Mouse (Mus musculus) testis, adult 2 months (tissue): ENCODE measurements around the gene Btbd11. TPM values are rescaled to one million over a fixed set of nuclear protein-coding genes. Genes with fewer than 3 reads are reported as not detected.
A peak's percentile ranks its signal among the peaks of the same experiment; 100 is the strongest.

Experiments
- H3K27ac ChIP-seq: fragments of 200-500 bp; 2 replicates; pipeline ENCODE4 v1.5.1; 2012; ENCODE audit warnings: low read depth, low read length; ENCODE audit not compliant: control insufficient read depth, insufficient read depth
- H3K27me3 ChIP-seq: fragments of 200-500 bp; 2 replicates; pipeline ENCODE4 v1.6.1; 2012; ENCODE audit warnings: mild to moderate bottlenecking, low read length, moderate library complexity; ENCODE audit not compliant: control insufficient read depth, insufficient read depth
- H3K36me3 ChIP-seq: fragments of 200-500 bp; 2 replicates; pipeline ENCODE4 v1.6.1; 2012; ENCODE audit warnings: mild to moderate bottlenecking, low read length; ENCODE audit not compliant: control insufficient read depth, insufficient read depth
- H3K4me1 ChIP-seq: fragments of 200-500 bp; 2 replicates; pipeline ENCODE4 v1.6.1; 2012; ENCODE audit warnings: low read length; ENCODE audit not compliant: control insufficient read depth, insufficient read depth
- H3K4me3 ChIP-seq: fragments of 200-500 bp; 2 replicates; pipeline ENCODE4 v1.5.1; 2012; ENCODE audit warnings: low read depth, mild to moderate bottlenecking, low read length, moderate library complexity, mixed read lengths; ENCODE audit not compliant: control insufficient read depth
- CTCF ChIP-seq: fragments of 200-500 bp; IDR thresholded peaks from 2 replicates; pipeline ENCODE4 v1.5.1; 2012; ENCODE audit warnings: low read depth, mild to moderate bottlenecking, inconsistent platforms, low read length, moderate library complexity; ENCODE audit not compliant: control insufficient read depth, insufficient read depth, insufficient replicate concordance
- POLR2A ChIP-seq: fragments of 200-500 bp; IDR thresholded peaks from 2 replicates; pipeline ENCODE4 v1.6.1; 2012; ENCODE audit warnings: low read depth, mild to moderate bottlenecking, inconsistent platforms, low read length, moderate library complexity; ENCODE audit not compliant: control insufficient read depth
- polyA plus RNA-seq: library from polyadenylated mRNA; depleted of rRNA; stranded (reverse); fragments of >200 nt; gene quantifications from 2 replicates; pipeline ENCODE4 v1.2.3, GENCODE M21; 2012; rRNA removed

Gene Btbd11
- 0.24 and 0.25 TPM in 2 replicates for polyA plus RNA-seq

DNA sequence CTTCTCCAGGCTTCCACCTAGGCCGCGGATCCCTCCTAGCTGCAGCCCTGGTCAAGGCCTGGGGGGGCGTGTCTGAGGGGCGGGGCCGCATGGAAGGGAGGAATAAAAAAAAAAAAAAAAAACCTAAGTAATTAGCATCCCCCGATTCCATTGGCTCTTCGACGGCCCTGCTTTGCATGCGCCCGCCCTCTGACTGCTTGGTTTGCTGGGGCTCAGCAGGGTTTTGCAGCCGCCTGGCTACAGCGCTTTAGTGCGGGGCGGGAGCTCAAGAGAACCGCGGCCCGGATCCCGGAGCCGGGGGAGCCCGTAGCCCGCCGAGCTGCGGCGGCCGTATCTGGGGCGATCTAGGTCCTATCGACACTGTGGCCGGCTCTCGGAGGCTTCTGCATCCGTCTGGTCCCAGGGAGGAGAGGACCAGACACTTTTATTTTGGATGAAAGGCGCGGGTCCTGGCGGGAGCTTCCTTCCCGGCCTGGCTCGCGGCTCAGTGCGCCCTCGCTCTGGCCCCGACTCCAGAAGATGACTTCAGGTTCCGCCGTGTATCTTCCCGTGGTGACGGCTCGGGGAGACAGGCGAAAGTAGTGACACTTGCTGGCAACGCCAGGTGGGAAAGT lies at the start of gene Btbd11:
Gene Btbd11 (plus strand): TSS at position 210 of the 614 bp plus-strand sequence.
- Histone ChIP-seq H3K27me3 (no peaks in the 10 kb centered on the region; the same call in 1 of the 2 replicates), H3K36me3 (no peaks in the 10 kb centered on the region), H3K4me1 (peaks cover 28% of the 10 kb centered on the region), H3K4me3 (peak within 1 kb of the TSS; percentile 66), H3K27ac (no peak within 1 kb of the TSS)
- TF ChIP-seq CTCF (no peak), POLR2A (peak; percentile 18)

DNA sequence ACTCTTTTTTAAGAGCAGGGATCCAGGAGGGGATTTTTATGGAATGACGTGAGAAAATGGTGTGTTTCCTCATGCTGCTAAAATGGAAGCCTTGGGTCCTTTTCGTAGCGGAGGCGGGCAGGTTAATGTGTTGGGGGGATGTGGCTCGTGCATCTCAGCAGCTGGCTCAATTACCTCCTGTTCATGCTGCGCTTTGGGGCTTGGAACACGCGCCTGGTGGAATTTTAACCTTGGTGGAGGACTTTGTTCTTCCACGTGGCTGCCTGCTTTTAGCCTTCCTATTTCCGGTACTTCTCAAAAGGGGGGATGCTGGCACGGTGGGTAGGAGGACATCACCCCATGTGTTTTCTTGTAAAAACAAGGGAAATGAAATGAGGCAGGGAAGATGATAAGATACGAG lies 47.9 kb upstream of the Btbd11 start:
- no peaks in the 10 kb centered on the region for H3K27me3 ChIP-seq
- H3K4me1 ChIP-seq: no peaks in the 10 kb centered on the region; the same call in 1 of the 2 replicates
- TF ChIP-seq CTCF (no peak), POLR2A (no peak)
- H3K4me3 ChIP-seq: no peak overlapping the region
- H3K27ac ChIP-seq: no peak overlapping the region
- no peaks in the 10 kb centered on the region for H3K36me3 ChIP-seq

DNA sequence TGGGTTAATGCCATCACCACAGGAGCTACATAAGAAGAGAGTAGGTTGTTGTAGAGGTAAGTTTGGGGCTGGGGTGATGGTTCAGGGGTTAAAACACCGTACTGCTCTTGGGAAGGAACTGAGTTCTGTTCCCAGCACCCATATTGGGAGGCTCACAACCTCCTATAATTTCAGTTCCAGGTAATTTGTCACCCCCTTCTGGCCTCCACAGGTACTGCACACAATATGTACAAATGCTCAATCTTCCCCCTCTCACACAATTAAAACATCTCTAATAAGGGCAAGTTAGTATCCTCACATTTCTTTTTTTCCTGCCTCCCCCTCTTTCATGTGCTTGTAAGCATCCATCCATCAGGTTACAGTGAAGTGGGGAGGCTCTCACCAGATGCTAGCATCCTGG lies 44.7 kb upstream of the Btbd11 start:
- Histone ChIP-seq H3K4me3 (no peak overlapping the region; the same call in 1 of the 2 replicates), H3K36me3 (no peaks in the 10 kb centered on the region), H3K27ac (no peak overlapping the region), H3K4me1 (no peaks in the 10 kb centered on the region; the same call in 1 of the 2 replicates), H3K27me3 (no peaks in the 10 kb centered on the region)
- TF ChIP-seq POLR2A (no peak), CTCF (peak; percentile 16; the same call in 1 of the 2 replicates)

DNA sequence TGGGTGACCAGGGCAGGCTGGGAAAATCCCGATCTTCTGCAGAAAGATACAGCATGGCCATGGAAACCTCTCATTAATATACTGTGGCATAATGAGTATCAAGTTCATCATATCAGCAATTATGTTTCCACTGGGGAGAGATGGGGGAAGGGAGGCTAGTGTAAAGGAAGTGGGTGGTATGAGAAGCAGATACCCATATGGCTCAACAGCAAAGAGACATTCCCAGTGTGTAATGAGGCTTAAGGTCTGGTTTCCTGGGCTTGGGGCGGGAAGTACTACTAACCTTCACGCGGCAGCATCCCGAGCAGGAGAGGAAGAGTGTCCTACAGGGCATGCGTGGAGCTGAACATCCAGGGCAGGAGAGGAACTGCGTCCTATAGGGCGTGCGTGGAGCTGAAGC lies 39.4 kb upstream of the Btbd11 start:
- Histone ChIP-seq H3K36me3 (no peaks in the 10 kb centered on the region), H3K4me1 (no peaks in the 10 kb centered on the region), H3K27ac (no peak overlapping the region), H3K4me3 (no peak overlapping the region), H3K27me3 (no peaks in the 10 kb centered on the region)
- TF ChIP-seq POLR2A (no peak), CTCF (no peak)

DNA sequence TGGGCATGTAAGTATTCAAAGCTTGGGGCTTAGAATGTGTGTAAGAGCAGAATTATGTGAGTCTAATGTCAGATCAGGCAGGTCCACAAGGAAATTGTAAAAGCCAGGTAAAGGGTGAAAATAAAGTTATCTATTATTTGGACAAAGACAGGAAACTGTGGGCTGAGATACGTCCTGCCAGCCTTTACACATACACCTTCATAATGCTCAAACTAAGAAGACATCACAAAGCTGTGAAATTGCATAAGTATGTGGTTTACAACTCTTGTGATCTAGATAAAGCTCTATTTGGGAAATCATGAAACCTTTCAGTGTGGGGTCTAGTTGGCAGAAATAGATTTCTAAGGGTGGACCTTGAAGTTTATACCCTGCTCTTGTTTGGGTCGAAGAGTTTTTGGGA lies 34.1 kb upstream of the Btbd11 start:
- TF ChIP-seq CTCF (no peak), POLR2A (no peak)
- H3K4me1 ChIP-seq: no peaks in the 10 kb centered on the region; the same call in 1 of the 2 replicates
- H3K27ac ChIP-seq: no peak overlapping the region
- H3K36me3 ChIP-seq: no peaks in the 10 kb centered on the region
- no peak overlapping the region for H3K4me3 ChIP-seq
- H3K27me3 ChIP-seq: no peaks in the 10 kb centered on the region

DNA sequence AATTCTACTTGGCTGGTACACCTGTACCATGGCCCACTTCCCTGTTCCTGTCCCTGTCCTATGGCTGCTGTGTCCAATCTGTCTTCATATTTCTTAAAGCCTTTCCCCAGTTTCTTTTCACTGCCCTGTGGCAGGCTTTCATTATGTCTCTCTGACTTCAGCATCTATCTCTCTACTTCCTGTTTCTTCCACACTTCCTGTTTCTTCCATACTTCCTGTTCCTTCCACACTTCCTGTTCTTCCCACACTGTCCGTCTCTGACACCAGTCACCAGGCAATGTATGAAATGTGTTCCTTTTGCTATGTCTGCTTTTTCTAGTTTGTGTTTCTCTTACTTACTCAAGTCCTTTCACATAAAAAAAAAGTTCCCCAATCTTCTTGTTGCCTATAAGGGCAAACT lies 32.3 kb upstream of the Btbd11 start:
- peak overlapping the region; percentile 51; the same call in 1 of the 2 replicates for H3K4me3 ChIP-seq
- H3K4me1 ChIP-seq: no peaks in the 10 kb centered on the region; the same call in 1 of the 2 replicates
- H3K36me3 ChIP-seq: no peaks in the 10 kb centered on the region
- H3K27me3 ChIP-seq: no peaks in the 10 kb centered on the region
- H3K27ac ChIP-seq: no peak overlapping the region
- TF ChIP-seq POLR2A (no peak), CTCF (no peak)

DNA sequence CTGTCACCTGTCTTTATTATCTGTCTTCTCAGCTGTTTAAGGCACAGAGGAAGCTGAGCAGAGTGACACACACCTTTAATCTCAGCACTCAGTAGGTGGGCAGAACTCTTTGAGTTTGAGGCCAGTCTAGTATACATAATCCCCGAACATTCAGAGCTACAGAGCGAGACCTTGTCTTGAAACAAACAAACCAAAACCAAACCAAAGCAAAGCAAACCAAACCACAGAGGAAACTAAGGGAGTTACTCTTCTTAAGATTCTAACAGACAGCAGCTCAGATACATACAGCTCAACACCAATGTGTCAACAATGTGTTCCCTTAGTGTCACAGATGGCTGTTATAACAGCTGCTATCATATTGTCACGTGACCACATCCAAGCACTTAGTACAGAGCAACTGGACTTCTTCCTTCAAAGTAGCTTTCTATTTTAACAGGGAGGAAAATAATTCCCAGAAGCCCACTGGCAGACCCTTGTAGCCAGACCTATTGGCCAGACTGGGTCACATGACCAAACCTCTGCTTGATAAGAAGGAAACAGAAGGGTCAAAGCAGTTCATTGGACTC lies 27.0 kb upstream of the Btbd11 start:
- TF ChIP-seq POLR2A (no peak), CTCF (no peak)
- Histone ChIP-seq H3K27me3 (no peaks in the 10 kb centered on the region), H3K27ac (no peak overlapping the region), H3K4me1 (no peaks in the 10 kb centered on the region), H3K36me3 (no peaks in the 10 kb centered on the region), H3K4me3 (no peak overlapping the region)
